Mouse (Mus musculus): ENCODE results near the gene Gm21977.
"Not testable (repeated sequence)": the region's sequence is repeated elsewhere in the genome, so short reads cannot be mapped to it uniquely, and the experiment has no call there.

The Gm21977 gene

GRCm38 (mm10) chr14:42853377-42853776 is at the start of gene Gm21977:
Gene Gm21977, minus strand, starts transcription at chr14:42853477.
- not testable (repeated sequence) for DNase-seq (ENCODE audit: low read depth, low spot score)

Data from retina, postnatal 7 days (tissue).